Mouse (Mus musculus): ENCODE data around the gene Olfr156.
"Not testable (repeated sequence)": the region's sequence is repeated elsewhere in the genome, so short reads cannot be mapped to it uniquely, and the experiment has no call there.

Gene Olfr156

GRCm38 (mm10) chr4:43823845-43824337 lies at the start of gene Olfr156:
Gene Olfr156 (minus strand): TSS chr4:43823895.
- DNase-seq (ENCODE audit: low read depth), result peak; percentile 80

- DNase-seq (ENCODE audit: low read depth), result no peak
Measured at GRCm38 (mm10) chr4:43869821-43870220, 46.1 kb upstream of the Olfr156 start.

GRCm38 (mm10) chr4:43863298-43863697 lies 39.6 kb upstream of the Olfr156 start:
- no peak for DNase-seq (ENCODE audit: low read depth)

DNA sequence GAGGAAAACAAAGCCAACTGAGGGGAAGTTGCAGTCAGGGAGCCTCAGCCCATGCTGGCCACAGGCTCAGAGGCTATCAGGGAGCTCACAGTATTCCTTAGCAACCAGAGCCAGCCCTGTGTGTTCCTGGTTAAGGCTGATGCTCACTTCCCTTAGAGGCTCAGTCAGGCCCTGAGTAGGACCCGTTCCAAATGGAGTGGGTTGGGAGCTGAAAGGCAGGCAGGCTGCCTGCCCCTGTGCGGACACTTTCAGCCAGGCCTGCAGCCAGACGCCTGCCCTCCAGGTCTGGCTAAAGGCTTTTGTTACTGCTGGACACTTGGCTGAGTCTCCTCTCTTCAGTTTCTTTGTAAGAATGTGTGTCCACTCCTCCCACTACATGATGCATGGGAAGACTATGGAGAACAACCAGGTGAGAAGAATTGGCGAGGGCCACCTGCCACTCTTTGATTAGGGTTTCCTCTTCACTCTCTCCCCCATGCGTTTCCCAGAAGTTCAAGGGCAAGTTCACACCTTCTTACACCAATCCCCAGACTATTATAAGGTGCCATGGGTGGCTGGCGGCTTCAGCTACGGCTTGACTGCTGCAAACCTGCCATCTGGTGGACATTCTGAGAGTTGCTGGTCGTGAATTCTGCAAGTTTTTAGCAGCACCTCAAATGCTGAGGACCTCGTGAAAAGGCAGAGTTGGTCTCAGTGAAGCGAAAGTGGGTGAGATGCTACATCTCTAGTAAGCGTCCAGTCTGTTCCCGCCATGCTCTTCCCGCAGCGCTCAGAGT lies 37.2 kb upstream of the Olfr156 start:
- peak; percentile 84 for DNase-seq (ENCODE audit: low read depth)

- no peak for DNase-seq (ENCODE audit: low read depth)
Measured at GRCm38 (mm10) chr4:43859886-43860285, 36.2 kb upstream of the Olfr156 start.

GRCm38 (mm10) chr4:43854101-43854500 lies 30.4 kb upstream of the Olfr156 start:
- no peak for DNase-seq (ENCODE audit: low read depth)

DNA sequence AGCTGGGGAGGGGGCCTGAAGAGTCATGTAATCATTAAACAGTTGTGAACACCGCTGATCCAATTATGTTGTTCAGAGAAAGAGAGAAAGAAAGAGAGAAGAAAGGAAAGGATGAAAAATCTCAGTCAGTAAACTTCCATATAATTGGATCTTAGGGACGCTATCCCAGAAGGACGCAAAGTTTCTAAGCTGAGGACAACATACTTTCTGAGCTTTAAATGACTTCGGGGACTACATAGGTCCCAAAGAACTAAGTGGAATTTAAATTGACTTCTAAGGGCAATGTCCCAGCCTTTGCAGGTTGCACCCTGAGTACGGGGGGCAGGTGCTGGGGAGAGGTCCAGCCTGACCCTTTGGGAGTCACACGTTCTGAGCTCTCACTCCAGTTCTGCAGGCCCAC lies 27.6 kb upstream of the Olfr156 start, which contains the start of gene Olfr155:
TSS of gene Olfr155 (plus strand) at position 301 of the 400 bp plus-strand sequence.
- DNase-seq (ENCODE audit: low read depth), result no peak

- no peak for DNase-seq (ENCODE audit: low read depth)
Measured at GRCm38 (mm10) chr4:43840101-43840500, 16.4 kb upstream of the Olfr156 start, which contains the start of gene Olfr157. Gene Olfr157 (minus strand): TSS chr4:43840201.

DNA sequence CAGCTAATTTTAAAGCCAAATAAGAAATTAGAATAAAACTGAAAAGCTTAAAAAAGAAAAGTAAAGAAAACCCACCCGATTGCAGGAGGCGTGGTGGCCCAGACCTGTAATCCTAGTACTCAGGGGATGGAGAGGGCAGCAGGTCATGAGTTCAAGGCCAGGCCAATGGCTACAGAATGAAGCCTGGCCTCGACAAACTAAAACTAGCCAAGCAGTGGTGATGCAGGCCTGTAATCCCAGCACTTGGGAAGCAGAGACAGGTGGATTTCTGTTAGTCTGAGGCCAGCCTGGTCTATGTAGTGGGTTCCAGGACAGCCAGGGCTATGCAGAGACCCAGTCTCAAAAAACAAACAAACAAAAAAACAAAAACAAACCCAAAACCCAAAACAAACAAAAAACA lies 14.6 kb upstream of the Olfr156 start:
- DNase-seq (ENCODE audit: low read depth), result no peak

DNA sequence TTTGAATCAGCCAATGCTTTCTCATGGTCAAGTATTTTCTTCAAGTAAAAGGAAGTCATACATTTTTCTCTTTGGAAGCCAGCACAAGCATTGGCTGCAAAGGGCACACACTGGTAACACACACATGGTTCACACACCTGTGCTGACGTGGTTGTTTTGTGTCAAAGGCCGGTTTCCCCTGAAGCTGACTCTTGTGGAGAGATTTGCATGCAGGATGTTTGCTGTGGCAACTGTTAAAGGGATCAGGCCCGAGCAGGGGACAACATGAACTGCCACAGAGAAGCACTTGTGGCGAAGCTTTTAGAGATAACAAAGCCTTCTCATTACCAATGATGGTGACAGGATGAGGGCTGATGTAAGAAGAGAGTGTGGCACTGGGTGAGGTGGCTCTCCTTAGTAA lies 11.1 kb upstream of the Olfr156 start:
- DNase-seq (ENCODE audit: low read depth), result no peak

DNA sequence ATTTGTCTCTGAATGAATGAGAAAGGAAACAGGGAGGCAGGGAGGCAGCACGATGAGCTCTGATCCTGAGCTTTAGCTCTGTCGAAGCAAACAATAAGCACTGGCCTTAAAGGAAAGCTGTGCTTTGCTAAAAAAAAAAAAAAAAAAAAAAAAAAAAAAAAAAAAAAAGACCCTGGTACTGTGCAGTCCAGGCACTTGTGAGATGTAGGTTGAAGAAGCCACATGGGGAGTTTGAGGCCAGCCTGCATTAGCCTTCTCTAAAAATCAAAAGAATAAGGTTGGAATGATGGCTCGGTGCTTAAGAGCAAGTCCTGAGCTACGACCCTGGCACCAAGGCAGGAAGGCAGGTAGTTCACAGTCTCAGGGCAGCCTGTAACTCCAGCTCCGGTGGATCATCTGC lies 10.1 kb upstream of the Olfr156 start:
- DNase-seq (ENCODE audit: low read depth), result no peak

- DNase-seq (ENCODE audit: low read depth), result no peak
Measured at GRCm38 (mm10) chr4:43832031-43832430, 8.3 kb upstream of the Olfr156 start.

DNA sequence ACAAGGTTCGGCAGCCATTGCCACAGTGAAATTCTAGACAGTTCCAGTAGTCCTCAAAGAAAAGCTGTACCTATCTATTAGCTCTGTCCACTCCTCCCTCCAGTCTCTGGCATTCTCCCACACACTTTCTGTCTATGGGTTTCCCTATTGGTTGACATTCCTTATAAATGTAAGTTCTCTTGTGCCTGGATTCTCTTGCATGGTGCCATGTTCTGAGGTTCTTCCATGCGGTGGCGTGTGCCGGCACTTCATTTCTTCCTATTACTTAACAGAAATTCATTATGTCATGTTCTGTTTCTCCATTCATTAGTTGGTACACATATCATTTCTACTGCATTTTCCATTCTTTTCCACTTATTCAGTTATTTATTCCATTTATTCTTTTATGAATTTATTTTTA lies 5.1 kb upstream of the Olfr156 start:
- no peak for DNase-seq (ENCODE audit: low read depth)

DNA sequence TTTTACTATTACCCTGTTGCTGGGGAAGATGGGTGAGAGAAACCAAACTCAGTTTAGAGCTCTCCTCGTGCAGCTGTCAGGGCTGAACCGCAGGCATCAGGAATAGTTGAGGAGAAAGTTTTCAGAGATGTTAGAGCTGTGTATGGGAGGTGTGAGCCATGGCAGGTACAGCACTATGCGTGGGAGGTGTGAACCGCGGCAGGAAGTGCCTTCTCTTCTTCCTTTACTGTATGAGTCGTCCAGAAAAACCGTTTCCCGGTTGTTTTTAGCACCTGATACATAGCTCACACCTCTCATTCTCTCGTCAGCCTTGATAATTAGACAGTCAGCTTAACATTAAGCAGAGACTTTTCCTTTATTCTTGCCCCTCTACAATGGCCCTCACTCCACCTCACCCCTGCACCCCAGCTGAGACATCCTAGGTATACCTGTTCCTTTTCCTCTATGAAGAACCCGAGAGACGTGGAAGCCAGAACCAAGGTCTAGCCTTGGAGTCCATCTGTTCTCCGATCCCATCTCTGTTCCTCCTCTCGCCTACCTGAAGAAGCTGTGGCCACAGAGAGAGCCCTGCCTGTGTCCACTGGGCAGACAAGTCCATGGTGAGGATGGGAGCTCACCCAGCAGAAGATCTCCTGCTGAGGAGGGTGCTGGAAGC lies 672 bp downstream of the Olfr156 start:
- DNase-seq (ENCODE audit: low read depth), result no peak

GRCm38 (mm10) chr4:43798936-43799335 lies 24.8 kb downstream of the Olfr156 start:
- DNase-seq (ENCODE audit: low read depth), result peak; percentile 7

DNA sequence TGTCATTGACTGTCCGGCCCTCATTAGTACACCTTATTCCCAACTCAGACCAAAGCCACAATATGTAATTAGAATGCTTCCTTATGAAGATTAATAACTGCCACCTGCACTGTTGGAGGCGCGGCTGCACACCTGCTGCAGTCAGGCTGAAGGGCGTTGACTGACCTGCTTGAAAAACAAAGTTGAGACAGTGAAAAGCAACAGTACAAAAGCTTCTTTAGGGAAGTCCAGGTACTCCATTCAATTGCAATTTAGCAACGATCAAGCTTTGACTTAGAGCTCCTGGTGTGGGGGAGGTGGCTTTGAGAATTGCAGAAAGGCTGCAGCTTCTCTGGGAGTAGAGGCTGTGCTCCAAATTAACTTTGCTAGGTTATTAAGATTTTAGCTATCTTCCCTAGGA lies 27.9 kb downstream of the Olfr156 start:
- DNase-seq (ENCODE audit: low read depth), result not testable (repeated sequence)

DNA sequence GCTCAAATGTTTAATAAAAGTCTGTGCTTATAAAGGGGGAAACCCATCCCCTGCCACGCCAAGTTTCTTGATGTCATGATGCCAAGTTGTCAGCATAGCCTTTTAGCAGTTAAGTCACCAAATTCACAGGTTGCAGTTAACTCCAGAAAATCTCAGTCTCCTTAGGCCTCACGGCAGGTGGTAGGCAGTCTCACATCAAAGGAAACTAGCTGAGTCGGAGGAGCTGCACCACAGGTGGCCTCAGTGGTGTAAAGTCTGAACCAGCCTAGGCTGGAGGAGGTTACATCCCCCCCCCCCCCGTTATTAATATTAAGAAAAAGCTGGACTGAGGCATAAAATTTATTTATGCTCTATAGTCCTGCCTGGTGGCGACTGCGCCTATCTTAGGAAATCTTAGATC lies 28.4 kb downstream of the Olfr156 start:
- DNase-seq (ENCODE audit: low read depth), result no peak

GRCm38 (mm10) chr4:43772304-43772703 lies 51.4 kb downstream of the Olfr156 start:
- DNase-seq (ENCODE audit: low read depth), result no peak

- DNase-seq (ENCODE audit: low read depth), result no peak
Measured at GRCm38 (mm10) chr4:43771626-43772025, 52.1 kb downstream of the Olfr156 start.

GRCm38 (mm10) chr4:43770909-43771308 lies 52.8 kb downstream of the Olfr156 start, which contains the start of gene Olfr159:
Gene Olfr159 (minus strand): TSS chr4:43771009.
- no peak for DNase-seq (ENCODE audit: low read depth)
